Mouse (Mus musculus) urinary bladder, postnatal 14 days (tissue): Measurements from ENCODE around the gene Mrpl55.

Experiments
- DNase-seq: peaks from one replicate; pipeline ENCODE4 v3.0.0; 2021; ENCODE audit warnings: low spot score

Mrpl55 gene

GRCm38 (mm10) chr11:59228122-59228953, 26.1 kb downstream of the Mrpl55 start, which contains the start of gene Arf1:
TSS of gene Arf1 (minus strand) at chr11:59228270.
- DNase-seq: peak; percentile 97

DNA sequence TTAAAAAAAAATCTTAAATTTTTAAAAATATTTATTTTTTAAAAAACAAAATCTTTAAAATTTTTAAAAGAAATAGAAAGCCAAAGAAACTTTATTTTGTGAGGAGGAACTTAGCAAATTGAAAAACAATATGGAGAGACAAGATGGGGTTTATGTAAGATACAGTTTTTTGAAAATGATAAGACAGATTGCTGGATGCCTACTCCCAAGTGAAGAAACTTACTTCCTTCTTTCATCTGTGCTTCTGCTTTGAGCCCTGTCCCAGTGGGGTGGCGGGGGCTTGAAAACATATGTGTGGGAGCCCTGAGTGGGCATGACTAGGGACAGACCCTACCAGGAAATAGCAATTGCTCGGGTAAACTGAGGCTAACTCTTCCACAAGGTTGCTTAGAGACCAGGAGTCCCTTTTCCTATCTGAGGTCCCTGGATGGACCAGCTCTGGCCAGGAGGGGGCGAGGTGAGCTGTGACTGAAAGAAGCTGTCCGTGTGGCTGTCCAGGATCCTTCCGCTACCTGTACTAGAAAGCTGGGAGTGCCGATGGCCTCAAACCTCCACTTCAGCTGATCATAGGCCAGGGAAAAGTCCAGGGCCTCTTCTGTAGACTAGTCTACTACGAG, 28.0 kb downstream of the Mrpl55 start:
- DNase-seq: peak; percentile 78

DNA sequence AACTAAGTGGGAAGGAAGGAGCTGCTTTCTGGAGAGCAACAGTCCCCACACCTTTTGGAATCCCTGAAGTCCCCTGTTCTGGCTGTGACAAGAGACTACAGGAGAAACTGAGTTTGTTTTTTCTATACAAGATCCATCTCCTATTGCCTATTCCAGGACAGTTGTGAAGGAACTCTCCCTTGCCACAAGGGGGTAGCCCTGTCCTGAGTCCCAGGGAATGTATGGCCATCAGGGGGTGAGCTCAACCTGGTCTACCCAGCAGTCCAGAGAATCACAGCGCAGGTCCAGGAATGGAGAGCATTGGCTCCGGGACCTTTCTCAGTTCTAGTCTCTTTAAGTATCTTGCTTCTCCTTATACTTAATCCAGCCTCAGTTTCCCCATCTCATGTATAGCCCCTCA, 30.5 kb downstream of the Mrpl55 start:
- DNase-seq: no peak

DNA sequence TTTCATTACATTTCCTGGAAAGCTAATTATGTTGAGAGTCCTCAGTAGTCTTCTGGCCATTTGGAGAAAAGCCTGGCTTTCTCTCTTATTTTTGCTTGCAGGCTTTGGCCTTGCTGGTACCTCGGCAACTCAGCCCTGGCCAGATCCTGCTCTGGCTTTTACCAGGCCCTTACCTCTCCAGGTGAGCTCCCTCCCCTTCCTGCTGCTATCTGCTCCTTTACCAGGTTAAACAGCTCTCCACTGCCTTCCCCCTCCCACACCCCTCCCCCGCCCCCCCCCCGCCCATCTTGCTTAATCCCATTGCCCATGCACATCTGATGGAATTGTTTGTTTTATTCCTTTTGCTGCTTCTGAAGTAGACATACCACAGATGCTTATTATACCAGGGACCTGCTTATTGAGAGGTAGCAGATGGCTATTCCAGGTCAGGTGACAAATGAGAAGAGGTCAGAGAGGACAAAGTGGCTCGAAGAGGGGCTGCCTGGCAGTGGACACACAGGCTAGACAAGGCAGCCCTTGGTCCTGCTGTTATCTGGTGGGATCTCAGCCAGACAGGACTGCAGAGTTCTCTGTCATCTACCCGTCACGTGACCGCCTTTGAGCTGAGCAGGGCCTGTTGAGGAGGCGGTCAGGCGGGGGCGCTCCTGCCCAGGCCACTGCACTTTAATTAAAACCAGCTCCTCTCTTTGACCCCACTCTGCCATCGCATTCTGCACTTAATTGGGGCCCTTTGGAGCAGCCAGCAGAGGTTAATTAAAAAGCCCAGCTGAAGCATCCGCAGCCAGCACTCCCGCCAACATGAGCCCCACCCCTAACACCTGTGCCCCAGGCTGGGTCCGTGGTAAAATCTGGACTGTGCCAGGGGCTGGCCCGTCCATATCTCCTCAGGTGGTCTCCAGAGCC, 36.5 kb downstream of the Mrpl55 start:
- peak; percentile 77 for DNase-seq

DNA sequence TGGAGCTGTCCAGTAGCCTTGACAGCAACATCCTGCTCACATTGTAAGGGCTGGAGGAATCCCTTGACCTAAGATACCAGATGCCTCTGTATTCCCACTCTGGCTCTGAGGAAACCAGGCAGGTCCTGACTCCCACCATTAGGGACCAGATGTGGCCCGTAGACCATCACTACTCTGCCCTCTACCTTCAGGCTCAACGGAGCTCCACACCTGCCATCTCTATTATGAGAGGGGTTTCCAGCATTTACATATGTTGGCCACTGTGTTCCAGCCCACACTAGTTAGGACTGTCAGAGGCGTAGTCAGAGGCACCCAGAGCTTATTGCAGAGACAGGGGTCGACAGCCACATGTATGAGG, 37.1 kb downstream of the Mrpl55 start:
- DNase-seq: no peak

DNA sequence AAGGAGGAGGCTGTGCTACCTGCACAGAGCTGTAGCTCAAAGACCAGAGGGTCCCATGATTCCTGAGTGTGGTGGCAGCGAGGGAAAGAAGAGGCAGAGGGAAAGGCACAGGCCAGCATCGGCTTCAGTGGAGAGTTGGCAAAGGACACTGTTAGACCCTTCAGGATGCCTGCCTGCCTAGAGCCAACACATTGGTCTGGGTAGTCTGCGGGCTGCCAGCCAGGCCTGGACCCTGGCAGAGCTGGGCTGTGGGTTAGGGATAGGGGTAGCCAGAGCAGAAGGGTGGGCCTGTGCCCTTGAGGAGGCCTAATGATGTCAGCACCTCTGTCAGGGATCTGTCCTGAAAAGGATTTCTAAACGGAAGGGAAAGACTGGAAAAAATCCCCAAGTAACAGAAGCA, 37.5 kb downstream of the Mrpl55 start:
- no peak for DNase-seq

DNA sequence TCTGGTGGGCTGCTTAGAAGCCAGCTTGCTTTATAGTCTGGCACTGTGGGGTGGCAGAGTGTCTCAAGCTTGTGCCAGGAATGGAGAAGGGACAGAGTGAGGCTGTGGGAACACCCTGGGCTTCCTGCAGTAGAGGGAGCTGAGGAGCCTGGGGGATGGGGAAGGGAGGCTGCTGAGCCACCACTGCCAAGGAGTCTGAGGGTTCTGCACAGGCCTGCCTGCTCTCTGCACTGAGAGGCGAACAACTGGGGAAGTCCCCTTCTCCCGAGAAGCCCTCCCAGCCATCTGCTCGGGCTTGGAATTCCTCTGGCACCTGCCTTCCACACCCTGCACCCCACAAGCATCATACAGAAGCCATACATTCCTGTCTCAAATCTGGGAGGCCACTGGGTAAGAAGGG, 39.6 kb downstream of the Mrpl55 start:
- DNase-seq: no peak

- no peak for DNase-seq
Measured at GRCm38 (mm10) chr11:59243856-59244255, 41.6 kb downstream of the Mrpl55 start.

DNA sequence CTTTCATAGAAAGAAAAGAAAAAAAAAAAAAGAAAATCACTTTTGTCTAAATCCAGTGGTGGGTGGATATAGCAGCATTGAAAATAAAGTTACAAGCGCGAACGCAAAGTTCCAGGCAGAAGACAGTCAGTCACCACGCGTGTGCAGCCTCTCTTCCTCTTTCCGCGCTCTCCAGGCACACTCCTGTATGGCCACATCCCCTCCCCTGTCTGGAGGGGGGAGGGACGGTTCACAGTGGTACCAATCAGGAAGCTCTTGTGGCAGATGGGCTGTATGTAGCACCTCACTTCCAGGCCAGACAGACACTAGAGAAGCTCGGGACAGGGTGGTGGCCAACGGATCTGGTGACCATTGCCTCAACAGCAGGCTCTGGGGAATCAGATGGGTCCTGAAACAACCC, 45.8 kb downstream of the Mrpl55 start:
- no peak for DNase-seq
